Mouse (Mus musculus): ENCODE results near the gene Plcl1. TPM values are rescaled to one million over a fixed set of nuclear protein-coding genes. Genes with fewer than 3 reads are reported as not detected.

Gene Plcl1
- total and polyA plus RNA-seq, 3 experiments = 0.05 TPM; not detected in 2

- peak; percentile 43 for DNase-seq (ENCODE audit: low spot score)
- TF ChIP-seq TAL1 (conservative IDR thresholded peaks at IDR 0.05; ENCODE audit: low read depth, low read length) (no peak), CTCF (IDR thresholded peaks at IDR 0.05; ENCODE audit: low read depth, low read length) (peak; percentile 82), POLR2AphosphoS5 (IDR thresholded peaks at IDR 0.05; ENCODE audit: insufficient replicate concordance, low read depth, low read length) (no peak), GATA2 (IDR thresholded peaks at IDR 0.05; ENCODE audit: borderline replicate concordance, low read depth, low read length) (no peak), GATA1 (IDR thresholded peaks at IDR 0.05; ENCODE audit: borderline replicate concordance, low read length) (no peak)
- Histone ChIP-seq H3K27me3 (ENCODE audit: insufficient read depth, low read length) (peaks cover 10% of the 10 kb centered on the region; the same call in 1 of the 2 replicates), H3K4me3 (ENCODE audit: low read depth, low read length) (no peak overlapping the region), H3K36me3 (replicated peaks) (no peaks in the 10 kb centered on the region), H3K4me1 (ENCODE audit: insufficient read depth, low read depth, low read length) (peaks cover 2% of the 10 kb centered on the region; the same call in 1 of the 2 replicates), H3K9me3 (replicated peaks) (no peaks in the 10 kb centered on the region)
- peak; percentile 81 for ATAC-seq (ENCODE audit: extremely low read depth, insufficient number of reproducible peaks, low FRiP score, poor library complexity, severe bottlenecking)
These were observed 22.5 kb upstream of the Plcl1 start for GRCm38 (mm10) chr1:55383114-55383773.

- no peaks in the 10 kb centered on the region for H3K36me3 ChIP-seq (replicated peaks)
These were observed 5.8 kb upstream of the Plcl1 start for GRCm38 (mm10) chr1:55399891-55400290.

GRCm38 (mm10) chr1:55404439-55404838 is 1.3 kb upstream of the Plcl1 start:
- no peak overlapping the region for H3K4me3 ChIP-seq (ENCODE audit: low read depth, low read length)
- DNase-seq (ENCODE audit: low spot score) = peak; percentile 14
- H3K36me3 ChIP-seq (replicated peaks) = no peaks in the 10 kb centered on the region
- ATAC-seq (ENCODE audit: extremely low read depth, insufficient number of reproducible peaks, low FRiP score, poor library complexity, severe bottlenecking) = no peak
- peak; percentile 25; the same call in 1 of the 2 replicates for TF ChIP-seq CTCF (IDR thresholded peaks at IDR 0.05; ENCODE audit: low read depth, low read length)
- no peak for TF ChIP-seq TAL1 (conservative IDR thresholded peaks at IDR 0.05; ENCODE audit: low read depth, low read length)
- peaks cover 13% of the 10 kb centered on the region for H3K9me3 ChIP-seq (replicated peaks)
- H3K4me1 ChIP-seq (ENCODE audit: insufficient read depth, low read depth, low read length) = no peaks in the 10 kb centered on the region
- H3K27me3 ChIP-seq (ENCODE audit: insufficient read depth, low read length) = no peaks in the 10 kb centered on the region

More at GRCm38 (mm10) chr1:55399891-55400290, 5.8 kb upstream of the Plcl1 start:
- ATAC-seq (ENCODE audit: extremely low read depth, insufficient number of reproducible peaks, low FRiP score, poor library complexity, severe bottlenecking) (no peak), DNase-seq (ENCODE audit: low spot score) (no peak)
- Histone ChIP-seq H3K27me3 (ENCODE audit: insufficient read depth, low read length) (no peaks in the 10 kb centered on the region), H3K4me3 (ENCODE audit: low read depth, low read length) (no peak overlapping the region), H3K9me3 (replicated peaks) (no peaks in the 10 kb centered on the region), H3K4me1 (ENCODE audit: insufficient read depth, low read depth, low read length) (no peaks in the 10 kb centered on the region)
- TF ChIP-seq CTCF (IDR thresholded peaks at IDR 0.05; ENCODE audit: low read depth, low read length) = no peak

DNA sequence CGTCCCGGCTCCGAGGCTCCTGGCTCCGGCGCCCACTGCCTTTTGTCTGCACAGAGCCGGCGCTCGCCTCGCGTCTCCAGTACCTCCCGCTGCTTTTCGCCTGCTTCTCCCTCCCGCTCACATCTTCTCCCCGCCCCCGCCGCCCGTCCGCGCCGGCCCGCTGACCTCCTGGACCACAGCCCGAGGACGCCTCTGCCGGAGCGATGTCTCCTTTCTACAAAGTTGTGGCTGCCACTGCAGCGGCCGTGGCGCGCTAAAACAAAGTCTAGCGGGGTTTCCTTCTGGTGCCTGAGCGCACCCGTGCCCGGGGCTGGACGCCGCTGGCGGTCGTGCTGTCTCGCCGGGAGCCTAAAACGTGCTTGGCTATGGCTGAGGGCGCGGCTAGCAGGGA is 297 bp downstream of the Plcl1 start:
- peaks cover 13% of the 10 kb centered on the region for H3K9me3 ChIP-seq (replicated peaks)
- DNase-seq (ENCODE audit: low spot score) (no peak), ATAC-seq (ENCODE audit: extremely low read depth, insufficient number of reproducible peaks, low FRiP score, poor library complexity, severe bottlenecking) (no peak)
- no peaks in the 10 kb centered on the region for H3K36me3 ChIP-seq (replicated peaks)
- no peak for TF ChIP-seq POLR2AphosphoS5 (IDR thresholded peaks at IDR 0.05; ENCODE audit: insufficient replicate concordance, low read depth, low read length)
- no peak for TF ChIP-seq TAL1 (conservative IDR thresholded peaks at IDR 0.05; ENCODE audit: low read depth, low read length)
- no peak for TF ChIP-seq CTCF (IDR thresholded peaks at IDR 0.05; ENCODE audit: low read depth, low read length)
- TF ChIP-seq GATA1 (IDR thresholded peaks at IDR 0.05; ENCODE audit: borderline replicate concordance, low read length) = no peak
- no peak for TF ChIP-seq GATA2 (IDR thresholded peaks at IDR 0.05; ENCODE audit: borderline replicate concordance, low read depth, low read length)
- no peaks in the 10 kb centered on the region for H3K4me1 ChIP-seq (ENCODE audit: insufficient read depth, low read depth, low read length)
- H3K27me3 ChIP-seq (ENCODE audit: insufficient read depth, low read length) = no peaks in the 10 kb centered on the region
- no peak overlapping the region for H3K4me3 ChIP-seq (ENCODE audit: low read depth, low read length)

- no peak overlapping the region for H3K4me3 ChIP-seq (ENCODE audit: low read depth, low read length)
- H3K4me1 ChIP-seq (ENCODE audit: insufficient read depth, low read depth, low read length) = no peaks in the 10 kb centered on the region
- no peaks in the 10 kb centered on the region for H3K36me3 ChIP-seq (replicated peaks)
- no peak for ATAC-seq (ENCODE audit: extremely low read depth, insufficient number of reproducible peaks, low FRiP score, poor library complexity, severe bottlenecking)
- no peaks in the 10 kb centered on the region for H3K27me3 ChIP-seq (ENCODE audit: insufficient read depth, low read length)
- no peak for DNase-seq (ENCODE audit: low spot score)
- TF ChIP-seq GATA2 (IDR thresholded peaks at IDR 0.05; ENCODE audit: borderline replicate concordance, low read depth, low read length) (no peak), TAL1 (conservative IDR thresholded peaks at IDR 0.05; ENCODE audit: low read depth, low read length) (no peak), CTCF (IDR thresholded peaks at IDR 0.05; ENCODE audit: low read depth, low read length) (no peak), POLR2AphosphoS5 (IDR thresholded peaks at IDR 0.05; ENCODE audit: insufficient replicate concordance, low read depth, low read length) (no peak), GATA1 (IDR thresholded peaks at IDR 0.05; ENCODE audit: borderline replicate concordance, low read length) (no peak)
- H3K9me3 ChIP-seq (replicated peaks) = peaks cover 13% of the 10 kb centered on the region
These were observed 1.0 kb downstream of the Plcl1 start for GRCm38 (mm10) chr1:55406531-55407375.

DNA sequence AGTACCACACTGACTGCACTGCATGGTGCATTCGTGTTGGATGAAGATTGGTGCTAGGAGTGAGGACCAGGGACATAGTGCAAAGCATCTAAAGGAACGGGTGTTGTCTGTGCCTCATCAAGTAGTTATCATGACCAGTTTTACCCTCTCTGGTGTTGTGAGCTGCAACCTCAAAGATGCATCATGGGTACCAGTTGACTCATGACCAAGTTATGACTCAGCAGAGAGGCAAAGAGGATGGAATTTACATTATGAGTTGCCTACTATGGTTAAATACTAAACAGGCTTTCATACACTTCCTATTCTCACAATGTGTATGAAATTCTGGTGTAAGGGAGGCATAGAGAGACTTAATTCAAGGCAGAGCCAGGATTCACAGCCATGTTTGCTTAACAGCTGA is 4.9 kb downstream of the Plcl1 start:
- H3K27me3 ChIP-seq (ENCODE audit: insufficient read depth, low read length) = no peaks in the 10 kb centered on the region
- peaks cover 9% of the 10 kb centered on the region for H3K9me3 ChIP-seq (replicated peaks)
- H3K4me1 ChIP-seq (ENCODE audit: insufficient read depth, low read depth, low read length) = no peaks in the 10 kb centered on the region
- no peak for TF ChIP-seq GATA2 (IDR thresholded peaks at IDR 0.05; ENCODE audit: borderline replicate concordance, low read depth, low read length)
- TF ChIP-seq GATA1 (IDR thresholded peaks at IDR 0.05; ENCODE audit: borderline replicate concordance, low read length) = no peak
- no peak for TF ChIP-seq TAL1 (conservative IDR thresholded peaks at IDR 0.05; ENCODE audit: low read depth, low read length)
- no peak for TF ChIP-seq CTCF (IDR thresholded peaks at IDR 0.05; ENCODE audit: low read depth, low read length)
- TF ChIP-seq POLR2AphosphoS5 (IDR thresholded peaks at IDR 0.05; ENCODE audit: insufficient replicate concordance, low read depth, low read length) = no peak
- no peaks in the 10 kb centered on the region for H3K36me3 ChIP-seq (replicated peaks)
- ATAC-seq (ENCODE audit: extremely low read depth, insufficient number of reproducible peaks, low FRiP score, poor library complexity, severe bottlenecking) = no peak
- no peak for DNase-seq (ENCODE audit: low spot score)
- H3K4me3 ChIP-seq (ENCODE audit: low read depth, low read length) = no peak overlapping the region
